Mouse (Mus musculus) kidney, adult 11 months (tissue): ENCODE measurements at regions not wholly inside any gene's neighbourhood (a gene's known extent, or its start where the extent isn't known, plus 50 kb on each side); places are given as distances from the start of the nearest gene placed in this dataset.

Experiments
- DNase-seq: peaks from one replicate; pipeline ENCODE4 v3.0.0; 2022

DNA sequence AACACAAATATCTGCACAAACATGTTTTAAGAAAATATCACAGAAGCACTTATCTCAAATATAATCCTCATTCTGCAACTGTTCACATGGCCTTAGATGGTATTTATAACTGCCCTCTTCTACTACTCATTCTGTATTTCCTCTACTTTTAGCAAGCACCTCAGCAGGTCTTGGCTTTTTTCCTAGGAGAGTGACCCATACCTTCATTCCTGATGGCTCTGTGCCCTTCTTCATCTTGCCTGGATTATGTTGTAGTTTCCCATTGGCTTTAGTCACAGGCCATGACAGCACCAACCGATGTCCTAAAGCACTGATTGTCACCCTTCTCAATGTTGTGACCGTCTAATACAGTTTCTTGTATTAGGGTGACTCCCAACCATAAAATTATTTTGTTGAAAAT lies 61.2 kb upstream of the Hs3st4 start:
- DNase-seq = no peak

DNA sequence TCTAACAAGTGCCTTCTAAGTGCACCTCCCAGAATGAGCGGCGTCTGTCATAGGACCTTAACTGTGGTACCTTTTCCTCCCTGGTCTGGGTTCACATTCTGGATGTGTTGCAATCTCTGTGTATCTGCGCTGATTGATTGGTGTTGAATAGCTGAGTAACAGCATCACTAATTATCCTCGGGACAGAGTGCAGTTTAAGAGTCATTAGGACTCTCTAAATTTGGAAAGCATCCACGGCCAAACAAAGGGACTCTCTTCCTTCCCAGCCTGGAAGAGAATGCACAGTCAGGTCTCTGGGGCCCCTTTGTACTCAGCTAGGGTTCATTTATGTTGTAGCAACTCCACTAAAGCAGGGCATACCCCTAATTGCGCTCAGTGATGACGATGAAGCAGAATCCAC lies 50.2 kb upstream of the Hs3st4 start:
- DNase-seq = no peak
